ENCODE assay signal across 17 mouse cellular contexts in the genomic region with DNA sequence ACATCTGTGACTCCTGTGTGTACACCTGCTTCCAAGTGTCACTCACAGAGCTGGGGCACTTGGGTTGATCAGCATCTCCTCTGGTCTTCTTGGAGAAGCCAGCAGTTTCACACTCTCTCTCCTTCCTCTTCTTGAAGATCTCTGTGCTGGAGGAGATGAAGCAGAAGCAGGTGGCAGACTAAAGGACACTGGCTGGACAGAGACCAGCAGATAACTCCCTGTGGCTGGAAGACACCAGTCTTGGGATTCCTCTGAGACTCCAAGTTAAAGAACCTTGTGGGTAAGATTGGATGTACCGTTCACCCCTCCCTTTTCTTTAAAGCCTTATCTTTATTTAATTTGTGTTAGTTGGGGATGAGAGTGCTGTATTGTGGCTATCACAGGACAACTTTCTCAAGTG. TPM values are rescaled to one million over a fixed set of nuclear protein-coding genes. Genes with fewer than 3 reads are reported as not detected.
DNase-seq lines count a peak whose midpoint lies in the region; TF ChIP-seq lines count a peak whose summit lies in the region.
"Had no signal": no experiment of that assay in that cellular context is flagged by ENCODE, and none has a peak within 500 bp of the region (broad histone marks: within the 10 kb centered on the region; RNA-seq: fewer than 3 reads in every experiment).

No protein-coding gene starts in this region.

- H3K36me3 ChIP-seq in CH12.LX (replicated peaks in 1 of 2; ENCODE audit: control insufficient read depth in 1 of 2, insufficient read depth in 1 of 2, low read length in 1 of 2) (peaks cover 46 to 75% of the 10 kb centered on the region in 2 experiments), macrophage (ENCODE audit: inconsistent target) (peaks cover 48% of the 10 kb centered on the region)
- H3K36me3 ChIP-seq in erythroblast, embryonic 14.5 days (ENCODE audit: control insufficient read depth): peaks cover 100% of the 10 kb centered on the region

- peak overlapping the region; percentile 77 for H3K9ac ChIP-seq in CH12.LX (ENCODE audit: insufficient read depth, low read depth)
- H3K9ac ChIP-seq: embryonic facial prominence, embryonic 15.5 days; forebrain, postnatal 0 days; midbrain, embryonic 12.5 days had no signal

- no peak for TF ChIP-seq RAD21 in CH12.LX (IDR thresholded peaks at IDR 0.05; ENCODE audit: low read depth, low read length)

- DNase-seq in gastrocnemius, adult 2 months: no peak
- no peak for DNase-seq in gastrocnemius, postnatal 10 days
- DNase-seq in CH12.LX (ENCODE audit: extremely low read depth): no peak
- DNase-seq in cerebellum, adult 9-10 months: no peak
- DNase-seq in cerebellum, postnatal 4 days (ENCODE audit: low spot score in 2 of 2): no peak
- no peak for DNase-seq in layer of hippocampus, adult 18-20 months (ENCODE audit: low spot score in 2 of 2)
- DNase-seq: cerebellum, postnatal 25 days; kidney, adult 18-20 months; lung, adult 2 months had no signal

- peak overlapping the region; percentile 2; the same call in 1 of the 2 replicates for H3K27ac ChIP-seq in gastrocnemius, adult 2 months
- peak overlapping the region; percentile 100 for H3K27ac ChIP-seq in CH12.LX (ENCODE audit: insufficient read depth, low read depth)
- peak overlapping the region; percentile 99 for H3K27ac ChIP-seq in macrophage
- H3K27ac ChIP-seq: embryonic facial prominence, embryonic 15.5 days; midbrain, embryonic 12.5 days had no signal

- no peak for TF ChIP-seq POLR2A in CH12.LX (IDR thresholded peaks at IDR 0.05; ENCODE audit: low read depth, low read length)

- H3K4me3 ChIP-seq in gastrocnemius, adult 2 months: no peak overlapping the region
- H3K4me3 ChIP-seq in CH12.LX (replicated peaks in 1 of 3; ENCODE audit: low read depth in 2 of 3, low read length in 2 of 3, poor library complexity in 1 of 3) (no peak overlapping the region), macrophage (ENCODE audit: inconsistent target) (no peak overlapping the region)
- peak overlapping the region; percentile 57 for H3K4me3 ChIP-seq in erythroblast, embryonic 14.5 days (replicated peaks)
- H3K4me3 ChIP-seq: embryonic facial prominence, embryonic 15.5 days; midbrain, embryonic 12.5 days had no signal

- intact Hi-C loops in gastrocnemius, adult 2 months (cut with DNase I): no loop called here

- H3K9me3 ChIP-seq in CH12.LX (replicated peaks; ENCODE audit: low read length): peaks cover 4% of the 10 kb centered on the region
- H3K9me3 ChIP-seq in erythroblast, embryonic 14.5 days (ENCODE audit: control insufficient read depth, low read length): no peaks in the 10 kb centered on the region
- H3K9me3 ChIP-seq: embryonic facial prominence, embryonic 15.5 days; midbrain, embryonic 12.5 days had no signal

- H3K79me2 ChIP-seq in CH12.LX (replicated peaks; ENCODE audit: control insufficient read depth, extremely low read depth, insufficient read depth, poor library complexity, severe bottlenecking) (peaks cover 4% of the 10 kb centered on the region), macrophage (ENCODE audit: inconsistent target) (peaks cover 88% of the 10 kb centered on the region)

- in situ Hi-C loops in CH12.LX (cut with MboI; ENCODE audit: low pct_ligation_motif_present, low pct_unique_long_range_greater_than_20kb, low sequenced_read_pairs): loop anchor here (10.0 kb wide), 1 partner anchor 63 kb away; the partner anchor contains the start of genes Atpaf1 and Tex38

- no peak for TF ChIP-seq CTCF in gastrocnemius, adult 2 months (IDR thresholded peaks at IDR 0.05)
- no peak for TF ChIP-seq CTCF in CH12.LX (conservative IDR thresholded peaks at IDR 0.05 in 1 of 2, IDR thresholded peaks at IDR 0.05 in 1 of 2; ENCODE audit: low read depth in 2 of 2, low read length in 2 of 2)

- WGBS in macrophage (ENCODE audit: missing documents): 94% methylated on average over 1 of the region's 1 CpGs

- H3K27me3 ChIP-seq in CH12.LX (replicated peaks): no peaks in the 10 kb centered on the region
- no peaks in the 10 kb centered on the region for H3K27me3 ChIP-seq in erythroblast, embryonic 14.5 days (ENCODE audit: control insufficient read depth)
- H3K27me3 ChIP-seq: embryonic facial prominence, embryonic 15.5 days; midbrain, embryonic 12.5 days had no signal

- dilution Hi-C loops in CH12.LX (cut with MboI; ENCODE audit: extremely low pct_ligation_motif_present, extremely low pct_unique_long_range_greater_than_20kb, low sequenced_read_pairs): no loop called here

- H3K4me2 ChIP-seq in CH12.LX (ENCODE audit: insufficient read depth, low read depth, poor library complexity, severe bottlenecking): peak overlapping the region; percentile 69
- H3K4me2 ChIP-seq: embryonic facial prominence, embryonic 15.5 days; midbrain, embryonic 12.5 days had no signal

- TF ChIP-seq EP300 in CH12.LX (IDR thresholded peaks at IDR 0.05; ENCODE audit: low read length): no peak

- H3K4me1 ChIP-seq in CH12.LX (ENCODE audit: control insufficient read depth in 1 of 2, insufficient read depth in 2 of 2): peaks cover 27 to 67% of the 10 kb centered on the region in 2 experiments
- peaks cover 96% of the 10 kb centered on the region for H3K4me1 ChIP-seq in erythroblast, embryonic 14.5 days (ENCODE audit: control insufficient read depth)

TF ChIP-seq in CH12.LX, 34 proteins besides CTCF, POLR2A, EP300 and RAD21 (continues in another document):
- TF ChIP-seq SIN3A (IDR thresholded peaks at IDR 0.05; ENCODE audit: low read length): no peak; the same call in 1 of the 2 replicates
- TF ChIP-seq JUND (conservative IDR thresholded peaks at IDR 0.05; ENCODE audit: low read depth, low read length): no peak
- TF ChIP-seq KAT2A (IDR thresholded peaks at IDR 0.05; ENCODE audit: insufficient replicate concordance, low read length): no peak
- TF ChIP-seq JUN (IDR thresholded peaks at IDR 0.05; ENCODE audit: insufficient read depth, low read depth, low read length): no peak
- TF ChIP-seq ZC3H11A (IDR thresholded peaks at IDR 0.05; ENCODE audit: low read depth, low read length): no peak
- no peak for TF ChIP-seq NELFE (IDR thresholded peaks at IDR 0.05; ENCODE audit: low read depth, low read length)
- TF ChIP-seq MAX (IDR thresholded peaks at IDR 0.05; ENCODE audit: low read length): no peak
- no peak for TF ChIP-seq MXI1 (IDR thresholded peaks at IDR 0.05; ENCODE audit: low read depth, low read length)
- TF ChIP-seq E2F4 (IDR thresholded peaks at IDR 0.05; ENCODE audit: insufficient replicate concordance, low read depth, low read length): no peak
- TF ChIP-seq BHLHE40 (IDR thresholded peaks at IDR 0.05; ENCODE audit: low read depth, low read length): no peak
- TF ChIP-seq USF1 (IDR thresholded peaks at IDR 0.05; ENCODE audit: low read depth, low read length): no peak
- no peak for TF ChIP-seq TBP (conservative IDR thresholded peaks at IDR 0.05; ENCODE audit: low read depth, low read length)

RNA-seq across cellular contexts. Expression of gene Mknk1, which starts 9.1 kb away (rescaled TPM):
- total RNA-seq in gastrocnemius, adult 2 months (2021): 10 to 100 TPM; 24.4 to 28.0 TPM
- 10 to 100 TPM; 28.9 to 30.6 TPM for total RNA-seq in gastrocnemius, postnatal 10 days (2021)
- total RNA-seq in CH12.LX (2012; rRNA removed) (34.7 and 39.0 TPM in 2 replicates), CH12.LX (2014; rRNA removed) (15.7 and 17.8 TPM in 2 replicates)
- polyA plus RNA-seq in CH12.LX (2012; ENCODE audit: insufficient read length, low read depth) (31.5 and 38.5 TPM in 2 replicates), macrophage (2018) (62.4 to 141 TPM (median 130 TPM) in 3 replicates)
- polyA plus RNA-seq in erythroblast, embryonic 14.5 days (2012): 7.1 and 8.0 TPM in 2 replicates
- total RNA-seq in macrophage (2018; cell fraction: chromatin; rRNA removed): 100 to 1,000 TPM in 25 of 26 experiments, 10 to 100 TPM in 1; 80.0 to 780 (median 373) TPM
- 100 to 1,000 TPM in 10 of 26 experiments, 10 to 100 TPM in 16; 52.2 to 151 (median 89.7) TPM for total RNA-seq in macrophage (2018; cell fraction: cytosol; rRNA removed)
- total RNA-seq in macrophage (2018; cell fraction: nucleus; rRNA removed): 100 to 1,000 TPM in 21 of 26 experiments, 10 to 100 TPM in 5; 56.6 to 406 (median 188) TPM
- total RNA-seq in layer of hippocampus, adult 18-20 months (2021): 10 to 100 TPM; 40.4 to 45.2 TPM

RNA-seq across cellular contexts. Expression of gene Mob3c, which starts 20.2 kb away (rescaled TPM):
- 1 to 10 TPM; 2.3 to 4.0 TPM for total RNA-seq in gastrocnemius, adult 2 months (2021)
- 1 to 10 TPM; 4.8 to 5.6 TPM for total RNA-seq in gastrocnemius, postnatal 10 days (2021)
- total RNA-seq in CH12.LX (2012; rRNA removed) (9.2 and 9.3 TPM in 2 replicates), CH12.LX (2014; rRNA removed) (7.4 and 7.8 TPM in 2 replicates)
- polyA plus RNA-seq in CH12.LX (2012; ENCODE audit: insufficient read length, low read depth) (5.9 and 9.2 TPM in 2 replicates), macrophage (2018) (16.6 to 27.7 TPM (median 23.8 TPM) in 3 replicates)
- 0.55 and 1.0 TPM in 2 replicates for polyA plus RNA-seq in erythroblast, embryonic 14.5 days (2012)
- total RNA-seq in macrophage (2018; cell fraction: chromatin; rRNA removed): 100 to 1,000 TPM in 22 of 26 experiments, 10 to 100 TPM in 4; 81.4 to 234 (median 122) TPM
- total RNA-seq in macrophage (2018; cell fraction: cytosol; rRNA removed): 10 to 100 TPM; 24.1 to 64.9 (median 31.5) TPM
- 100 to 1,000 TPM in 18 of 26 experiments, 10 to 100 TPM in 8; 66.0 to 229 (median 125) TPM for total RNA-seq in macrophage (2018; cell fraction: nucleus; rRNA removed)
- 1 to 10 TPM; 4.0 to 6.5 TPM for total RNA-seq in layer of hippocampus, adult 18-20 months (2021)

RNA-seq across cellular contexts. Expression of gene Kncn, which starts 36.1 kb away (rescaled TPM):
- not detected for total RNA-seq in gastrocnemius, adult 2 months (2021)
- total RNA-seq in gastrocnemius, postnatal 10 days (2021): not detected
- total RNA-seq in CH12.LX (2012; rRNA removed): not detected in 2 replicates
- not detected in 2 replicates for total RNA-seq in CH12.LX (2014; rRNA removed)
- polyA plus RNA-seq in CH12.LX (2012; ENCODE audit: insufficient read length, low read depth): not detected in 2 replicates
- polyA plus RNA-seq in erythroblast, embryonic 14.5 days (2012): 0.02 TPM in 1 of 2 replicates, not detected in the other
- 1 to 10 TPM in 2 of 26 experiments, under 1 TPM in 2, not detected in 22; 0.77 to 1.6 (median 0.97) TPM for total RNA-seq in macrophage (2018; cell fraction: chromatin; rRNA removed)
- not detected for total RNA-seq in macrophage (2018; cell fraction: cytosol; rRNA removed)
- total RNA-seq in macrophage (2018; cell fraction: nucleus; rRNA removed): 1 to 10 TPM in 3 of 26 experiments, under 1 TPM in 5, not detected in 18; 0.29 to 1.4 (median 0.75) TPM
- not detected in 3 replicates for polyA plus RNA-seq in macrophage (2018)
- under 1 TPM in 1 of 2 experiments, not detected in 1; 0.30 TPM for total RNA-seq in layer of hippocampus, adult 18-20 months (2021)
- total RNA-seq: heart, adult 18-20 months had no signal
- polyA plus RNA-seq: embryonic facial prominence, embryonic 15.5 days; hindbrain, embryonic 11.5 days; lung, adult 2 months; midbrain, embryonic 12.5 days; neural tube, embryonic 11.5 days had no signal

RNA-seq across cellular contexts. Expression of gene 6430628N08Rik, which starts 42.4 kb away (rescaled TPM):
- not detected for total RNA-seq in gastrocnemius, adult 2 months (2021)
- not detected for total RNA-seq in gastrocnemius, postnatal 10 days (2021)
- total RNA-seq in CH12.LX (2012; rRNA removed) (not detected in 2 replicates), CH12.LX (2014; rRNA removed) (not detected in 2 replicates)
- polyA plus RNA-seq in CH12.LX (2012; ENCODE audit: insufficient read length, low read depth) (not detected in 2 replicates), macrophage (2018) (not detected in 3 replicates)
- polyA plus RNA-seq in erythroblast, embryonic 14.5 days (2012): not detected in 2 replicates
- not detected for total RNA-seq in macrophage (2018; cell fraction: chromatin; rRNA removed)
- total RNA-seq in macrophage (2018; cell fraction: cytosol; rRNA removed): not detected
- under 1 TPM in 1 of 26 experiments, not detected in 25; 0.55 TPM for total RNA-seq in macrophage (2018; cell fraction: nucleus; rRNA removed)
- total RNA-seq in layer of hippocampus, adult 18-20 months (2021): under 1 TPM in 1 of 2 experiments, not detected in 1; 0.20 TPM
- total RNA-seq: heart, adult 18-20 months had no signal
- polyA plus RNA-seq: hindbrain, embryonic 11.5 days; lung, adult 2 months; neural tube, embryonic 11.5 days had no signal

Comparison
In these comparisons a context has a peak if more than half of its experiments do, and no peak if none do; other contexts are left out.
1. H3K27ac ChIP-seq: peak in every context shown above with its lines; median percentile 100 in CH12.LX; 99 in macrophage; 2 in gastrocnemius, adult 2 months.